Mouse (Mus musculus) midbrain, embryonic 10.5 days (tissue): Measurements from ENCODE around the gene Ppp2r2c. TPM values are rescaled to one million over a fixed set of nuclear protein-coding genes. Genes with fewer than 3 reads are reported as not detected.

Experiments
- DNase-seq: peaks from one replicate; pipeline ENCODE4 v3.0.0-alpha.2; 2017; ENCODE audit warnings: low spot score
- H3K27ac ChIP-seq: fragments of 300-500 bp; sonication (generic); replicated peaks from 2 replicates; pipeline ENCODE4 v1.5.1; 2016; ENCODE audit warnings: mild to moderate bottlenecking
- H3K27me3 ChIP-seq: fragments of 300-500 bp; sonication (generic); 2 replicates; pipeline ENCODE4 v1.6.1; 2016; ENCODE audit warnings: low read depth, mild to moderate bottlenecking; ENCODE audit not compliant: poor library complexity, severe bottlenecking
- H3K36me3 ChIP-seq: fragments of 300-500 bp; sonication (generic); 2 replicates; pipeline ENCODE4 v1.6.1; 2016; ENCODE audit warnings: mild to moderate bottlenecking, moderate library complexity
- H3K4me1 ChIP-seq: fragments of 300-500 bp; sonication (generic); 2 replicates; pipeline ENCODE4 v1.6.1; 2016
- H3K4me3 ChIP-seq: fragments of 300-500 bp; sonication (generic); 2 replicates; pipeline ENCODE4 v1.5.1; 2016; ENCODE audit warnings: mild to moderate bottlenecking, moderate library complexity
- H3K9me3 ChIP-seq: fragments of 300-500 bp; sonication (generic); replicated peaks from 2 replicates; pipeline ENCODE4 v1.6.1; 2016; ENCODE audit warnings: mild to moderate bottlenecking
- WGBS: fragments of 180-500 bp; shearing (Covaris S2); methylation state at CpG from one replicate; pipeline ENCODE4 v1.1.7; 2016; 5-methylcytosine and 5-hydroxymethylcytosine counted together
- polyA plus RNA-seq: library from polyadenylated mRNA; unstranded; fragments of >200 nt; fragmentation: Nextera tagmentation; extraction: Ambion mirVana; gene quantifications from 2 replicates; pipeline ENCODE4 v1.2.1, GENCODE M21; 2016

Gene Ppp2r2c
- 0.48 and 0.83 TPM in 2 replicates for polyA plus RNA-seq

- peak; percentile 31 for DNase-seq
- Histone ChIP-seq H3K27me3 (peaks cover 100% of the 10 kb centered on the region), H3K9me3 (no peaks in the 10 kb centered on the region), H3K4me3 (peak within 1 kb of the TSS; percentile 59), H3K4me1 (peaks cover 25% of the 10 kb centered on the region), H3K36me3 (no peaks in the 10 kb centered on the region), H3K27ac (0 out of 2 replicates have a peak within 1 kb of the TSS, but pooled peaks have one; percentile 1)
- WGBS: 1% methylated on average over 86 of the region's 108 CpGs
These were observed at the start of gene Ppp2r2c for GRCm38 (mm10) chr5:36868266-36869090. Gene Ppp2r2c (plus strand): TSS chr5:36868513.

DNA sequence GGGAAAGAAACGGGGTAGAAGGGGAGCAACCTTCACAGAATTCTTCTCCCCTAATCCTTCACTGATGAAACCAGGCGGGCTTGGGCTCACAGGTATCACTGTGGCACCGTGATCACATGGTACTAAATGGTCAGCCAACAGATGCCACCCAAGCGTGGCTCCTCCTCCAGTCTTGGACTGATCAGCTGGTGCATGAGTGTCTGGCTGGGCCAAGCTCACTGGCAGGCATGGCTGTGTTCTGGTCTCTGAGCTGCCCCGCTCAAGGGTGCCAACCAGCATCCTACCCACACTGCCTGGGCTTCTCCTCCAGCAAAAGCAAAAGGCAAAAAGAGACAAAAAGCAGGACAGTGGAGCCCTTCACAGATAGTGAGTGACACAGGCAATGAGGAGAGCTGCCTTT lies 48.6 kb upstream of the Ppp2r2c start:
- H3K4me1 ChIP-seq: no peaks in the 10 kb centered on the region
- no peak overlapping the region for H3K27ac ChIP-seq
- no peak overlapping the region for H3K4me3 ChIP-seq
- 90% methylated on average over 5 of the region's 5 CpGs for WGBS
- no peaks in the 10 kb centered on the region for H3K9me3 ChIP-seq
- no peak for DNase-seq
- H3K27me3 ChIP-seq: no peaks in the 10 kb centered on the region
- peaks cover 78% of the 10 kb centered on the region for H3K36me3 ChIP-seq

DNA sequence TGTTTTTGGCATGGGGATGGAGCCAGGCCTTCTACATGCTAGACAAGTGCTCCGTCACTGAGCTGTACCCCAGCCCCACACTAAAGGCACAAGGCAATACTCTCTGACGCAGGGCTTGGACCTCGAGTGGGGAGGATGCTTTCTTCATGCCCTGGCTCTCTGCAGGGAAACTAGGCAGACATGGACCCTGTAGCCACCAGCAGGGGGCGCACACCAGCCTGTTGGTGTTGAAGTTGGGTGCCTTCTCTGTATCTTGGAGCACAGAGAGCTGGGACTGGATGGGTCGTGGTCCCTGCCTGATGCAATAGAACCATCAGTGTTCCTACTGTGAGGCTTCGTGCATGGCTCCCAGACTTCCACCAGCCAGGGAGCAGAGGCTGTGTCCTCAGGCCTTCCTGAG lies 48.2 kb upstream of the Ppp2r2c start:
- Histone ChIP-seq H3K27me3 (no peaks in the 10 kb centered on the region), H3K4me3 (no peak overlapping the region), H3K27ac (no peak overlapping the region), H3K36me3 (peaks cover 78% of the 10 kb centered on the region), H3K4me1 (no peaks in the 10 kb centered on the region), H3K9me3 (no peaks in the 10 kb centered on the region)
- WGBS: 45% methylated on average over 6 of the region's 6 CpGs
- DNase-seq: peak; percentile 45

DNA sequence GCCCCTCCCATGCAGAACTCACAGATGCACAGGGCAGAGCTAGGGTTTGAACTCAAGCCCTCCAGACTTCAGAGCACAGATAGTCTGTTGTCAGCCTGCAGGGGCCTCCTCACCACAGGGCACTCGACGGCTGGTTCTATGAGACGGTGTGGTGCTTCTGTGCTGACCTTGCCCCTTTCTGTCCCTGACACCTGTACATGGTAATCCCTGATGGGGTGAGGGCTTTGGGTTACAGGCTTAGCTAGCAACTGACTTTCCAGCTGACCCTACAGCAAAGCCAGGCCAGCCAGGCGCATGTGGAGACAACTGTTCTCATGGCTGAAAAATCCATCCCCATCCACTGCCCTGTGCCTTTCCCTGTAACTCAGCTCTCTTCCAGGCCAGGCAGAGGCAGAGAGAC lies 45.4 kb upstream of the Ppp2r2c start:
- peaks cover 88% of the 10 kb centered on the region for H3K36me3 ChIP-seq
- no peak for DNase-seq
- no peak overlapping the region for H3K4me3 ChIP-seq
- no peaks in the 10 kb centered on the region for H3K27me3 ChIP-seq
- WGBS: 90% methylated on average over 4 of the region's 4 CpGs
- no peaks in the 10 kb centered on the region for H3K4me1 ChIP-seq
- no peaks in the 10 kb centered on the region for H3K9me3 ChIP-seq
- no peak overlapping the region for H3K27ac ChIP-seq

GRCm38 (mm10) chr5:36829098-36829497 lies 39.2 kb upstream of the Ppp2r2c start:
- no peaks in the 10 kb centered on the region for H3K9me3 ChIP-seq
- WGBS: 84% methylated on average over 4 of the region's 4 CpGs
- peaks cover 19% of the 10 kb centered on the region for H3K4me1 ChIP-seq
- DNase-seq: no peak
- H3K36me3 ChIP-seq: peaks cover 37% of the 10 kb centered on the region
- H3K27me3 ChIP-seq: no peaks in the 10 kb centered on the region
- H3K4me3 ChIP-seq: no peak overlapping the region
- H3K27ac ChIP-seq: no peak overlapping the region

DNA sequence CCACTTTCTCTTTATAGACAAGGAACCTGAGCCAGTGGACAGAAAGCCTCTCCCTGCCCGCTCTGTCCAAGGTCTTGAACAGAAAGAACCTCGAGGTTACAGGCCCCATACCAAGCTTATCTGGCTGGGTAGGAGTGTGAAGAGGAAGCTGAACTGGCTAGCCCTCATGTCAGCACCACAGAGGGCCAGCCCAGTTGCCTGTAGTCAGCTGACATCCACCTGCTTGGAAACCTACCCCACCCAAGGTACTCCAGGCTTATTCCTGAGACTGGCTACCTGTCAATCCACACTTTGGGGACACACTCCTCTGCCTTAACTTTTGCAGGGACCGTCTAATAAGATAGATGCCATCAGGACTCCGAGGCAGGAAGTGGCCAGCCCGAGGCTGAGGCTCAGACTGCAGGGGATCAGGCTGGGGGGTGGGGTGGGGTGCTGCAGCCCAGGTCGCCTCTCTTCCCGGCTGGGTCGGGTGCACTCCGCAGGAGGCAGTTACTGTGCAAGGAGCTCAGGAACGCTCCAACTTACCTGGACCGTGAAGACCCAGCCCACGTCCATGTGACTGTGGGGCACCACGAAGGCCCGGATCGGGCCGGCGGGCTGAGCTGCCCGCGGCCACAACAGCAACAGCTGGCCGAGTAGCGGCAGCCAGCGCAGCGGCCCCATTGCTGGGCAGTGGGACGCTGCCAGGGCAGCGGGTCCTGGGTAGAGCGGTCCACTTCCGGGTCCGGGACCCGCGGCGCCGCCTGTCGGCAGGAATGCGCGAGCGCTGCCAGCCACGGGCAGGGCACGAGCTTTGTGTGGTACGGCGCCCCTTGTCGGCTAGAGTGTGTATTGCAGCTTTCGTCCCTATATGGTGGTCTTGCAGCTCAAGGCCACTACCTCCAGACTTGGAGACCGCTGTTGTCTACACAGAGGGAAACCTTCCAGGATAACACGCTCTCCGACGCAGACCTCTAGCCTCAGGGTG lies 38.1 kb upstream of the Ppp2r2c start, which contains the start of gene Man2b2:
TSS of gene Man2b2 (minus strand) at position 741 of the 967 bp plus-strand sequence.
- H3K9me3 ChIP-seq: no peaks in the 10 kb centered on the region
- H3K4me1 ChIP-seq: peaks cover 19% of the 10 kb centered on the region
- peaks cover 26% of the 10 kb centered on the region for H3K36me3 ChIP-seq
- H3K4me3 ChIP-seq: peak within 1 kb of the TSS; percentile 75
- H3K27ac ChIP-seq: peak within 1 kb of the TSS; percentile 85
- no peaks in the 10 kb centered on the region for H3K27me3 ChIP-seq
- DNase-seq: peak; percentile 94
- WGBS: 4% methylated on average over 46 of the region's 46 CpGs

DNA sequence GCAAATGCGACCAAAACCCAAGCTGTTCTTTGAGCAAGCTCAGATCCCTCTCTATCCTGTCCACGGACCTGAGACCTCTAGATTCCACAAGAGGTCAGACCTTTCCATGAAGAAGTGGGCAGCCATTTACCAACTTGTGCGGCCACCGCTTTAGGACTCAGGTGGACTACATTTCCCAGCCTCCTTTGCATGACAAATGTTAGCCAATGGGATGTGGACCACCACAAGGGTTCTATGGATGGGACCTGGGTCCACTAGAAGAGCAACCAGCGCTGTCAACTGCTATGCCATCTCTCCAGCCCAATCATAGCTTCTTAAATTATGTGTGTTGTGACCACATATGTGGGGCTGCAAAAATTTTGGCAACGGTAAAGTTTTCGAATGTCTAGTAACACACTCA lies 37.0 kb upstream of the Ppp2r2c start:
- Histone ChIP-seq H3K4me1 (peaks cover 19% of the 10 kb centered on the region), H3K27ac (no peak overlapping the region), H3K27me3 (no peaks in the 10 kb centered on the region), H3K36me3 (peaks cover 15% of the 10 kb centered on the region), H3K9me3 (no peaks in the 10 kb centered on the region), H3K4me3 (peak overlapping the region; percentile 75; the same call in 1 of the 2 replicates)
- DNase-seq: no peak
- WGBS: 60% methylated on average over 7 of the region's 7 CpGs

- peaks cover 3% of the 10 kb centered on the region; the same call in 1 of the 2 replicates for H3K4me1 ChIP-seq
- WGBS: 3% methylated on average over 6 of the region's 6 CpGs
- H3K27me3 ChIP-seq: no peaks in the 10 kb centered on the region
- DNase-seq: peak; percentile 75
- H3K4me3 ChIP-seq: no peak overlapping the region
- no peaks in the 10 kb centered on the region for H3K36me3 ChIP-seq
- H3K9me3 ChIP-seq: no peaks in the 10 kb centered on the region
- H3K27ac ChIP-seq: no peak overlapping the region
These were observed 32.4 kb upstream of the Ppp2r2c start for GRCm38 (mm10) chr5:36835933-36836332.

GRCm38 (mm10) chr5:36839032-36839431 lies 29.3 kb upstream of the Ppp2r2c start:
- DNase-seq: no peak
- H3K4me1 ChIP-seq: no peaks in the 10 kb centered on the region
- H3K36me3 ChIP-seq: no peaks in the 10 kb centered on the region
- WGBS: 85% methylated on average over 2 of the region's 2 CpGs
- no peak overlapping the region for H3K4me3 ChIP-seq
- H3K27ac ChIP-seq: no peak overlapping the region
- H3K9me3 ChIP-seq: no peaks in the 10 kb centered on the region
- no peaks in the 10 kb centered on the region for H3K27me3 ChIP-seq

DNA sequence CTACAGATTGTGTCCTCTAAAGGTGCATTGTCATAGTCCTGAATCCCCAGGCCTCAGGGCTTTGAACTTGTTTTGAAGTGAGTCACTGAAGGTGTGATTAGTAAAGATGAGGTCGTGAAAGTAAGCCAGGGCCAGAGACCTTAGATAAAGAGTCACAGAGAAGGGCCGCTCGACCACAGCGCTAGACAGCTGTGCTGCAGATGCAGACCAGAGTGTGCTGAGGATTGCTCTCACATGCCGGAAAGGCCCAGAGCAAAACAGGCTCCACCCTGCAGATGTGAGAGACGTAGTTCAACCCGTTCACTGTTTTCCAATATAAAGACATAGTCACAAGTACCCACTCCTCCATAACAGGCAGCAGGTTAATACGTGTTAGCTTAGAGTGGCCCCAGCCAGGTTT lies 28.7 kb upstream of the Ppp2r2c start:
- Histone ChIP-seq H3K27ac (no peak overlapping the region), H3K9me3 (no peaks in the 10 kb centered on the region), H3K4me1 (no peaks in the 10 kb centered on the region), H3K36me3 (no peaks in the 10 kb centered on the region), H3K4me3 (no peak overlapping the region), H3K27me3 (no peaks in the 10 kb centered on the region)
- DNase-seq: no peak
- WGBS: 81% methylated on average over 8 of the region's 8 CpGs

DNA sequence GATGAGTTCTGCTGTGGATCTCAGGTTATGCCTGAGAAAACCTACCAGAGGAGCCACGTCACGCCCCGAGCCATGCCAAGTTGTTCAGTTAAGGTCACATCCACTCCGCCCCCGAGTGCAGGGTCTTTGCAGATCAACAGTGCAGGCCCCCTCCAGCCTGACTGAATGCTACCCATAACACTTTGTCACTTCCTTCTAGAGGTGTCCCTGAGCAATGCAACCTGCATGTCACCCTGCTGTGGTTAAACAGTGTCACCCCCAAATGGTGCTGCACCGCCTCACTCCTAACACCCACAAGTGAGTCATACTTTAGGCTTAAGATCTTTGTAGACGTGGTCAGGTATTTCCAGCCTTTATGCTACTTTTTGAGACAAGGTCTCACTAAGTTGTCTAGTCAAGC lies 28.2 kb upstream of the Ppp2r2c start:
- H3K36me3 ChIP-seq: no peaks in the 10 kb centered on the region
- WGBS: 85% methylated on average over 7 of the region's 7 CpGs
- H3K9me3 ChIP-seq: no peaks in the 10 kb centered on the region
- no peak overlapping the region for H3K4me3 ChIP-seq
- H3K4me1 ChIP-seq: no peaks in the 10 kb centered on the region
- no peak overlapping the region for H3K27ac ChIP-seq
- H3K27me3 ChIP-seq: no peaks in the 10 kb centered on the region
- no peak for DNase-seq

DNA sequence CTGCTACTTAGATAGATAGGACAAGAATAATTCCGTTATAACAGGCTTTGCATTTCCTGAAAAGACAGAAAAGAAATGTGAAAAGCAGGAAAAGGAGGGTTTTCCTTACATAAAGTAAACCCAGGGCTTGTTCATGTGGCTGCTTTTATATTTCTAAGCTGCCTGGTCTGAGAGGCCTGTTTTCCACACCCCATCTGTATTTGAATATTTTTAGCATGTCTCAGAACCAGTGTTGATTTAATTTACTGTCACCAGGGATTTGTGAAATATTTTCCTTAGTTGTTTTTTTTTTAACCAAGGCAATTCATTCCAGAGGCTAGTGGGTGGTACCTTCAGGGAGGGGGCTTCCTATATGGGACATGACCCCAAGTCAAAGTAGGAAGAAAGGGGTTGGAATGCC lies 26.6 kb upstream of the Ppp2r2c start:
- Histone ChIP-seq H3K36me3 (no peaks in the 10 kb centered on the region), H3K27ac (no peak overlapping the region), H3K4me1 (no peaks in the 10 kb centered on the region), H3K27me3 (no peaks in the 10 kb centered on the region), H3K4me3 (no peak overlapping the region), H3K9me3 (no peaks in the 10 kb centered on the region)
- no peak for DNase-seq
- 68% methylated on average over 1 of the region's 1 CpGs for WGBS
